Mouse (Mus musculus) central nervous system, embryonic 18 days (tissue): Measurements from ENCODE around the gene Zfp934. TPM values are rescaled to one million over a fixed set of nuclear protein-coding genes. Genes with fewer than 3 reads are reported as not detected.

ENCODE experiments used
- polyA plus RNA-seq: library from polyadenylated mRNA; depleted of rRNA; stranded (reverse); fragments of >200 nt; gene quantifications from 2 replicates; pipeline ENCODE4 v1.2.3, GENCODE M21; 2012; rRNA removed

The Zfp934 gene
- 7.1 and 7.4 TPM in 2 replicates for polyA plus RNA-seq

GRCm38 (mm10) chr13:62571099-62571498, at the start of gene Zfp934:
Gene Zfp934, minus strand, starts transcription at chr13:62571199.

GRCm38 (mm10) chr13:62558189-62559110, 12.5 kb downstream of the Zfp934 start, which contains the start of gene Zfp935:
Gene Zfp935, minus strand, starts transcription at chr13:62558511.

GRCm38 (mm10) chr13:62466424-62467334, 104.3 kb downstream of the Zfp934 start, which contains the start of gene Gm49359:
Gene Gm49359, minus strand, starts transcription at chr13:62466832.

Other genes starting within 250 kb of the Zfp934 start
- gene Gm3604, start 188.0 kb downstream of the Zfp934 start, polyA plus RNA-seq = 0.89 and 0.95 TPM in 2 replicates
- 8.2 and 8.3 TPM in 2 replicates for gene Gm49359, start 104.4 kb downstream of the Zfp934 start, polyA plus RNA-seq
- not detected in 2 replicates for gene Zfp935, start 12.7 kb downstream of the Zfp934 start, polyA plus RNA-seq
- 4.2 and 4.7 TPM in 2 replicates for gene 6720489N17Rik, start 53.0 kb upstream of the Zfp934 start, polyA plus RNA-seq
- gene Platr25, start 189.5 kb upstream of the Zfp934 start, polyA plus RNA-seq = 18.4 and 20.3 TPM in 2 replicates
- 4.8 and 5.5 TPM in 2 replicates for gene Gm5141, start 214.6 kb upstream of the Zfp934 start, polyA plus RNA-seq